Mouse (Mus musculus) spleen, adult 12 weeks (tissue): ENCODE results near the gene Gja1.

Source experiments
- DNase-seq: peaks from one replicate; pipeline ENCODE4 v3.0.0; 2022; ENCODE audit warnings: low spot score

Gene Gja1

DNA sequence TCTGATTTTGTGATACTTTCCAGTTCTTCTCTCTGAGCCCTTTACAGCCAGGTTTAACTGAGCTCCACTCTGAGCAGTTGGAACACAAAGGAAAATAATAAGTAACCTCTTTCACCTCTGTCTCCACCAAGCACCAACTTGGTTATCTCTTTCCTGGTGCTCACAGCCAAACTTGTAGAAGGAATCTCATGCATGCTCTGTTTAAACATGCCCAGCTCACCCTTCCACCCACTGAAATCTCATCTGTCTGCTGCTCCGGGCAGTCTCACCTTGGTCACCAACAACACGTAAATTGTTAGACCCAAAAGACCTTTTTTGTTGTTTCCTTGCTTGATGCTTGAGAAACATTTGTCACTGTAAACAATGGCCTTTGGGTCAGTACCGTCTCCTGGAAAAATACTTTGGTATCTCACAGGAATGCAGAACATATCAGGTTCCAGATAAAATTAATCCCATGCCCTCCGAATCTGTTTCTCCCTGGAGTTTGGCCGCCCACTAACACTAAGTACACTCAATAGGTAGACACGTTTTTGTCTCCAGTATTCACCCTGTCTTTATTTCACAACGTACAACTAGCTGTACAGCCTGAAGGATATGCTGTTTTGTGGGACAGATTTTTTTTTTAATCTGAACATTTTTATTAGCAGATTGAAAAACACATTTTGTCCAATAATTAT, 38.9 kb downstream of the Gja1 start:
- DNase-seq = no peak

DNA sequence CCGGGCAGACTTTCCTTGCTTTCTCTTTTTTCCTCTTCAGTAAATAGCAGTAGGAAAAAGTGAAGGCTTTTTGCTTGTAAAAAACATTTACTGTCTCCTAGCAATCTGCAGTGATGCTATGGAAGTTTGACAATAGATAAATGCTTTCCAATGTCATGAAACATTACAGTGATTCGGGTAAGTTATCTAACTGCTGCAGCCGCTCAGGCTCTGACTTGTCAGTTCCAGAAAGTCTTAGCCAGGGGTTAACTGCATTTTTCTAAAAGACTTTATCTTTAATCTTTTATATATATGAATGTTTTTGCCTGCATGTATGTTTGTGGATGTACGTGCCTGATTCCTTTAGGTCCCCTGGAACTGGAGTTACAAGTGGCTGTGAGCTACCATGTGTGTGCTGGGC, 45.4 kb downstream of the Gja1 start:
- DNase-seq = no peak

- DNase-seq = no peak
Observed at GRCm38 (mm10) chr10:56425016-56425798, 48.1 kb downstream of the Gja1 start.

DNA sequence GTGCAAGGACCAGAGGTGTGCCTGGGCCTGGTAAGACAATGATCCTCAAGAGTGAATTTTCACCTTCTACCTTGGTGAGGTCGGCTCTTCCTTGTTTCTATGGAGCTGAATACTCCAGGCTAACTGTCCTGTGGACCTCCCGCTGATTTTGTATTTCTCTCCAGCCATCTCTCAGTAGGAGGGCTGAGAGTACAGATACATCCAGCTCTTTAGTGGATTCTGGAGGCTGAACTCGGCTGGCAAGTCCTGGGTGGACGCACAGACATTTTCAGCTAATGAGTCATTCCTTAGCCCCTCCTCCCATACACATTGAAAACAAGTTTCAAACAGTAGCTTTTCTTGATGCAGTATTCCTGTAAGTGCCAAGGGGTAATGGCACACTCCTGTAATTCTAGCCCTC, 49.2 kb downstream of the Gja1 start:
- no peak for DNase-seq

DNA sequence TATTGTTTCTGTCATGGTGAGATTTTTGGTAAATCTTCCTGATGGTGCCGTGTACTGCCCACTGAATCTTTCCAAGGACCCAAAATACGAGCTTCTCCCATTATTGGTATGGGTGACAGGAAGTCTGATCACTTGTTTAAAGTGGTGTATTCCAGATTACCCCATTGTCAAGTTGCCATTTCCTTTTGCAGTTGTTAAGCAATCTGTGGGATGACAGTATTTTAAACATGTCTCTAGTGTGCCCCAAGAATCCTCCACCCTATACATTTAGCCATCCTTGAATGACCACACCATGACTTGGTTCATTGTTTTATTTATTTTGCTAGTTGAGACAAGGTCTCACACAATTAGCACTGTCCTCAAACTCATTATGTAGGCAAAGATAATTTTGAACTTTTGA, 50.3 kb downstream of the Gja1 start:
- DNase-seq = no peak

GRCm38 (mm10) chr10:56427827-56428226, 50.7 kb downstream of the Gja1 start:
- no peak for DNase-seq

GRCm38 (mm10) chr10:56429011-56429410, 51.9 kb downstream of the Gja1 start:
- DNase-seq = no peak

- DNase-seq = no peak
Observed at GRCm38 (mm10) chr10:56431600-56432389, 54.7 kb downstream of the Gja1 start.

DNA sequence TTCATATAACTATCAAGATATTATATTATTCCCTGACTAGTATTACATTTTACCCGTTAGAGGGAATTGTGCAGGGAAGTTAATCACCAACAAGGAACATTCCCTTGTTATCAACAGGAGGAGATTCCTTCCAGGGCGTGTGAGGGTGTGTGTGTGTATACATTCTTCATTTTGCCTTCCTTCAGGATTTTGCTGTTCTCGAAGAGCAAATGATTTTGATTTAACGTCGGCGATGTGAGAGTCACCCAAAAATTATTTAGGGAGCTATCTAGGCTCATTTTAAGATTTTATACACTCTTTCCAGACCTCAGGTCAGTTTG, 55.2 kb downstream of the Gja1 start:
- DNase-seq = no peak

DNA sequence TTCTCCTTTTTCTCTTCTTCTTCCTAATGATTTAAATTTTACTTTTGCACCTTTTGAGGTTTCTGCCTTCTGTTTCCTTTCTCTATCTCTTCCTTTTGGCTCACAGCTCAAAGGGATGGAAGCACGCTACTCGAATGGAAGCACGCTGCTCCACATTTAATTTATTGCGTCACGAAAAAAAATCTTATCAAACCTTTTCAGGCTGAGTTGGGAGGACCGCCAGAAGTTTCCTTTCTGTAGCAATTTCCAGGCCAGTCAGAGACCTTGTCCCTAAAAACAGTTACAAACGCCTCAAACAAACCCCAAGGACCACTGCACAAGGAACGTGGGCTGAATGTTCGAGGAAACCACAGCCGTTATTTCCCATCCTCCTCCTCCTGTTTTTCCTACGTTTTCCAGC, 60.2 kb downstream of the Gja1 start:
- no peak for DNase-seq

- DNase-seq = no peak
Observed at GRCm38 (mm10) chr10:56439638-56440037, 62.5 kb downstream of the Gja1 start.

DNA sequence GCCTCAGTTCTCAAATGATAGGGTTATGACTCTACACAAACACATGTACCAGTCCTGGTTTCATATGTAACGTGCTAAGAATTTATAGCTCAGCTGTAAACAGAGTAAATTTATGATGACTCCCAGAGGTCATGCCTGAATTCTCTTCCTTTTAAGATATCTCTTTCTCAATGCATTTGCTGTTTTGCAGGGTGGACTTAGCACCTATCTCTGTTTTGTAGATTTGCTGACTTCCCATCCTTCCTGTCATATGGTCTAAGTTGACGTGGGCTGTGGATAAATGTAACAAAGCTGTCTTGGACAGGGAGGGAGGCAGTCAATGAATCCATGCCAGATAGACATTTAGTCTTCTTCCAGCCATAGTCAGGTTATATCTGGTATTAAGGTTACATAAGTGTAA, 67.3 kb downstream of the Gja1 start:
- DNase-seq = no peak

- DNase-seq = no peak
Observed at GRCm38 (mm10) chr10:56449030-56449429, 71.9 kb downstream of the Gja1 start.
